Comparison of ENCODE assay signal across 9 mouse cellular contexts in the genomic region with DNA sequence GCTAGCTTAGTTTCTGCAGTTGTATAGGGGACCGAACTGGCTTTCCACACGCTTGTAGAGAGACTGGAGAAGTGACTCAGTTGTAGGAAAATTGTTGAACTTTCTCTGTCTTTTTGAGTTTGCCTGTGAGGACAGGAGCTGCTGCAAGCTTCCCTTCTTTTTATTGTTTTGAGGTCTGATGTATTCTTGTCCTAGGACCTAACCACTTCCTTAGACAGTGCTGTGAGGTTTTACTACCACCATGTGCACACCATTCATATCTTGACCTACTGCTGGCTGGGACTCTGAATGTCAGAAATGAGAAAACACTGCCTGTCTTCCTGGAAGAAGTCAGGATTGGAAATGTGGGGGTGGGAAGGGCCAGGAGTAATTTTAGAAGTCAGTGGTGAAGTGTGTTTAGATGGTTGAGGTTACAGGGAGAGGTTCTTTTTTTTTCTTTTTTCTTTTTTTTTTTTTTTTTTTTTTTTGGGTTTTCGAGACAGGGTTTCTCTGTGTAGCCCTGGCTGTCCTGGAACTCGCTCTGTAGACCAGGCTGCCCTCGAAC. TPM values are rescaled to one million over a fixed set of nuclear protein-coding genes. Genes with fewer than 3 reads are reported as not detected.
A peak's percentile ranks its signal among the peaks of the same experiment; 100 is the strongest.
DNase-seq lines count a peak whose midpoint lies in the region; ATAC-seq and TF ChIP-seq lines count a peak whose summit lies in the region.
"Had no signal": no experiment of that assay in that cellular context is flagged by ENCODE, and none has a peak within 500 bp of the region (broad histone marks: within the 10 kb centered on the region; RNA-seq: fewer than 3 reads in every experiment).

No protein-coding gene starts in this region.

- 0 out of 2 replicates have a peak overlapping the region, but pooled peaks have one; percentile 47 for H3K27ac ChIP-seq in kidney, postnatal 0 days
- no peak overlapping the region for H3K27ac ChIP-seq in hindbrain, embryonic 13.5 days
- H3K27ac ChIP-seq in midbrain, embryonic 16.5 days (ENCODE audit: low read length): no peak overlapping the region

- H3K27me3 ChIP-seq in kidney, postnatal 0 days (ENCODE audit: insufficient read depth, low read length): no peaks in the 10 kb centered on the region
- no peaks in the 10 kb centered on the region for H3K27me3 ChIP-seq in hindbrain, embryonic 13.5 days
- no peaks in the 10 kb centered on the region for H3K27me3 ChIP-seq in midbrain, embryonic 16.5 days (ENCODE audit: control insufficient read depth, insufficient read depth, low read depth, low read length)

- peak overlapping the region; percentile 77; the same call in 1 of the 2 replicates for H3K4me2 ChIP-seq in kidney, postnatal 0 days (ENCODE audit: low read length)
- peak overlapping the region; percentile 95 for H3K4me2 ChIP-seq in hindbrain, embryonic 13.5 days
- H3K4me2 ChIP-seq in midbrain, embryonic 16.5 days (ENCODE audit: low read length): peak overlapping the region; percentile 98

- ATAC-seq in kidney, postnatal 0 days (replicated peaks; ENCODE audit: low FRiP score, low read depth): no peak
- ATAC-seq in common myeloid progenitor, adult 5-6 weeks (replicated peaks; ENCODE audit: low read depth, poor library complexity, severe bottlenecking): peak; percentile 36
- no peak for ATAC-seq in hindbrain, embryonic 13.5 days (ENCODE audit: low FRiP score)
- ATAC-seq in midbrain, embryonic 16.5 days: no peak

- H3K4me1 ChIP-seq in kidney, postnatal 0 days (replicated peaks; ENCODE audit: insufficient read depth, low read length): peaks cover 21% of the 10 kb centered on the region
- H3K4me1 ChIP-seq in hindbrain, embryonic 13.5 days (replicated peaks): peaks cover 28% of the 10 kb centered on the region
- H3K4me1 ChIP-seq in midbrain, embryonic 16.5 days (ENCODE audit: control insufficient read depth, insufficient read depth, low read length): peaks cover 27% of the 10 kb centered on the region

- TF ChIP-seq CTCF in kidney, postnatal 0 days (IDR thresholded peaks at IDR 0.05; ENCODE audit: low read depth): no peak

- peak; percentile 52 for DNase-seq in kidney, postnatal 0 days (ENCODE audit: low spot score)
- DNase-seq in kidney, postnatal 25 days: no peak
- no peak for DNase-seq in cerebellum, adult 9-10 months
- DNase-seq in right cerebral cortex, postnatal 36 days (ENCODE audit: low spot score in 2 of 2): no peak
- DNase-seq: cerebellum, adult 2 months; kidney, adult 11 months had no signal

- no peaks in the 10 kb centered on the region for H3K36me3 ChIP-seq in kidney, postnatal 0 days (ENCODE audit: insufficient read depth, low read length)
- H3K36me3 ChIP-seq in hindbrain, embryonic 13.5 days: peaks cover 16% of the 10 kb centered on the region
- H3K36me3 ChIP-seq in midbrain, embryonic 16.5 days (ENCODE audit: control insufficient read depth, insufficient read depth, low read length): 0 out of 2 replicates have a peak, but pooled peaks cover 2% of the 10 kb centered on the region

- H3K9ac ChIP-seq in kidney, postnatal 0 days (ENCODE audit: low read depth, low read length): peak overlapping the region; percentile 13; the same call in 1 of the 2 replicates
- peak overlapping the region; percentile 49; the same call in 1 of the 2 replicates for H3K9ac ChIP-seq in hindbrain, embryonic 13.5 days
- H3K9ac ChIP-seq in midbrain, embryonic 16.5 days (ENCODE audit: low read depth, low read length): no peak overlapping the region

- 84% methylated on average over 4 of the region's 5 CpGs for WGBS in kidney, postnatal 0 days
- WGBS in hindbrain, embryonic 13.5 days: 87% methylated on average over 4 of the region's 5 CpGs
- whole genome bisulfite sequencing in midbrain, embryonic 16.5 days: 94% methylated on average over 5 of the region's 5 CpGs

- 0 out of 2 replicates have a peak overlapping the region, but pooled peaks have one; percentile 1 for H3K4me3 ChIP-seq in kidney, postnatal 0 days (replicated peaks; ENCODE audit: low read depth, low read length)
- 0 out of 2 replicates have a peak overlapping the region, but pooled peaks have one; percentile 89 for H3K4me3 ChIP-seq in hindbrain, embryonic 13.5 days
- H3K4me3 ChIP-seq in midbrain, embryonic 16.5 days (ENCODE audit: low read depth, low read length): no peak overlapping the region

- no peaks in the 10 kb centered on the region for H3K9me3 ChIP-seq in kidney, postnatal 0 days (replicated peaks; ENCODE audit: low read length)
- H3K9me3 ChIP-seq in hindbrain, embryonic 13.5 days: no peaks in the 10 kb centered on the region
- no peaks in the 10 kb centered on the region for H3K9me3 ChIP-seq in midbrain, embryonic 16.5 days (replicated peaks; ENCODE audit: control insufficient read depth, low read length, poor library complexity, severe bottlenecking)

RNA-seq across cellular contexts. Expression of gene Chmp4b, which starts 8.1 kb away (rescaled TPM):
- polyA plus RNA-seq in kidney, postnatal 0 days (2015; fragmentation: Nextera tagmentation; extraction: Ambion mirVana): 30.0 and 34.7 TPM in 2 replicates
- 99.8 and 109 TPM in 2 replicates for total RNA-seq in common myeloid progenitor, adult 5-6 weeks (2017)
- polyA plus RNA-seq in hindbrain, embryonic 13.5 days (2015; fragmentation: Nextera tagmentation; extraction: Ambion mirVana): 29.0 and 30.4 TPM in 2 replicates
- polyA plus RNA-seq in midbrain, embryonic 16.5 days (2015; fragmentation: Nextera tagmentation; extraction: Ambion mirVana): 22.1 and 24.2 TPM in 2 replicates

RNA-seq across cellular contexts. Expression of gene 4930519P11Rik, which starts 46.4 kb away (rescaled TPM):
- polyA plus RNA-seq in kidney, postnatal 0 days (2015; fragmentation: Nextera tagmentation; extraction: Ambion mirVana): 0.42 and 0.71 TPM in 2 replicates
- total RNA-seq in common myeloid progenitor, adult 5-6 weeks (2017): not detected in 2 replicates
- 0.51 TPM in 1 of 2 replicates, not detected in the other for polyA plus RNA-seq in hindbrain, embryonic 13.5 days (2015; fragmentation: Nextera tagmentation; extraction: Ambion mirVana)
- 0.41 and 0.63 TPM in 2 replicates for polyA plus RNA-seq in midbrain, embryonic 16.5 days (2015; fragmentation: Nextera tagmentation; extraction: Ambion mirVana)
- polyA plus RNA-seq: cerebellum, adult 2 months had no signal

RNA-seq across cellular contexts. Expression of gene Zfp341, which starts 46.5 kb away (rescaled TPM):
- polyA plus RNA-seq in kidney, postnatal 0 days (2015; fragmentation: Nextera tagmentation; extraction: Ambion mirVana): 0.80 and 0.82 TPM in 2 replicates
- total RNA-seq in common myeloid progenitor, adult 5-6 weeks (2017): 0.34 and 0.87 TPM in 2 replicates
- 1.9 and 2.3 TPM in 2 replicates for polyA plus RNA-seq in hindbrain, embryonic 13.5 days (2015; fragmentation: Nextera tagmentation; extraction: Ambion mirVana)
- polyA plus RNA-seq in midbrain, embryonic 16.5 days (2015; fragmentation: Nextera tagmentation; extraction: Ambion mirVana): 2.3 TPM in 2 replicates

RNA-seq across cellular contexts. Expression of gene Pxmp4, which starts 56.1 kb away (rescaled TPM):
- polyA plus RNA-seq in kidney, postnatal 0 days (2015; fragmentation: Nextera tagmentation; extraction: Ambion mirVana): 37.3 and 37.9 TPM in 2 replicates
- 14.2 and 18.2 TPM in 2 replicates for total RNA-seq in common myeloid progenitor, adult 5-6 weeks (2017)
- polyA plus RNA-seq in hindbrain, embryonic 13.5 days (2015; fragmentation: Nextera tagmentation; extraction: Ambion mirVana): 14.2 and 16.8 TPM in 2 replicates
- 14.1 and 15.9 TPM in 2 replicates for polyA plus RNA-seq in midbrain, embryonic 16.5 days (2015; fragmentation: Nextera tagmentation; extraction: Ambion mirVana)
